Mouse (Mus musculus): ENCODE data around the gene Eci3. TPM values are rescaled to one million over a fixed set of nuclear protein-coding genes. Genes with fewer than 3 reads are reported as not detected.
"Not testable (repeated sequence)": the region's sequence is repeated elsewhere in the genome, so short reads cannot be mapped to it uniquely, and the experiment has no call there.

The Eci3 gene
- 0.31 and 0.47 TPM in 2 replicates for polyA plus RNA-seq (2015; fragmentation: Nextera tagmentation; extraction: Ambion mirVana)

DNA sequence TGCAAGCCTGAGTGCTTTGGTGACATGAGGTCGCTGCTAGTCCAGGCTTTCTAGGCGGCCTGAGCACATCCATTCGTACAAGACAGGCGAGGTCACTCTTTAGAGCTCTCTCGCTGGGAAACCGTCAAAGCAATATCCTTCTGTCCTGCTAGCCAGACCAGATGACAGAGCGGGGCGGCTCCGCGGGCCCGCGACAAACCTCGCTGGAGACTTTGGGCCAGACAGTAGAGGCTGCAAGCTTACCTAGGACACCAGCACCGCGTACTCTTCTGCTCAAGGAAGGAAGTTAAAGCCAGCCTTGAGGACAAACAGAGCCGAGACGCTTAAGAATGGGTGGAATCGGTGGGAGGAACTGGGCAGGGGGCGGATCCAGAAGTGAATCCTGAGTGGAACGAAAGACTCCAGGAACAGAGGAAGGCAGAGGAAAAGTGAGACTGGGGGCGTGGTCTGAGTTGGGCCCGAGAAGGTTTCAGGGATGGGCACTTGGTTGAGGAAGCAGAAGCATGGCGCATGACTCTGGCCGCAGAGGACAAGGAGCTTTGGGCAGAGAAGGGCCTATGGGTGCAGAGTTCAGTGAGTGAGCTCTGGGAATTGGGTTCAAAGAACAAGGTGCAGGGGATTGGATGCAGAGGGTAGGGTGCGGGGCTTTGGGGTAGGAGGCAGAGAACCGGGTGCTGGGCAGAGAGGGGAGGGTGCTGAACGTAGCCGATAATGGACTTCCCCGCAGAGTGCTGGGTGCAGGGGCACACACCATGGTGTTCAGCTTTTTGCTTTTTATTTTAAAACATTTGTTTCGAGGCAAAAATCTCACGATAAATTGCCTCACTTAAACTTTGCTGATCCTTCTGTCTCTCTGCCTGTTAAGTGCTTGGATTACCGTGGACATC lies at the start of gene Eci3:
Gene Eci3 (minus strand): TSS at position 300 of the 887 bp plus-strand sequence.
- Histone ChIP-seq H3K36me3 (no peaks in the 10 kb centered on the region), H3K9ac (replicated peaks) (peak within 1 kb of the TSS; percentile 52; the same call in 1 of the 2 replicates), H3K9me3 (no peaks in the 10 kb centered on the region), H3K27me3 (peaks cover 31% of the 10 kb centered on the region), H3K4me3 (replicated peaks) (peak within 1 kb of the TSS; percentile 43), H3K4me2 (replicated peaks) (peak within 1 kb of the TSS; percentile 71), H3K4me1 (replicated peaks) (peaks cover 15% of the 10 kb centered on the region), H3K27ac (no peak within 1 kb of the TSS)
- ATAC-seq: peak; percentile 84
- 2% methylated on average over 32 of the region's 32 CpGs for WGBS

DNA sequence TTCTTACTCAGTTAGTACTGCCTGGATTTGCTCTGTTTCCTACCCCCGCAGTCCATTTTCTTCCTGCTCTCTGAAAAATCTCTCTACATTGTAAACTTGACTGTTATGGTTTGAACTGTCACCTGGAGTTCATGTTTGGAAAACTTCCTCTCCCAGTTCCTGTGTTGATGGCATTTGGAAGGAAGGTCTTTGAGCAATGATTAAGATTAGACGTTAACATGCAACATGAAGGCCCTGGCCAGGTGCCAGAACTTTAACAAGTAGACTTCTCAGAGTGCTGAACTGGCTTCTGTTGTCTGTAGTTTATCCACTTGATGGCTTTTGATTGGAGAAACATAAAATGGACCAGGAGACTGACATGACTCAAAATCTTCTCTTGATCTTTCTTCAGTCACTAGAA lies 32.3 kb upstream of the Eci3 start:
- 94% methylated on average over 2 of the region's 2 CpGs for WGBS
- no peaks in the 10 kb centered on the region for H3K9me3 ChIP-seq
- no peak overlapping the region for H3K9ac ChIP-seq (replicated peaks)
- H3K4me1 ChIP-seq (replicated peaks): peaks cover 16% of the 10 kb centered on the region
- ATAC-seq: no peak
- H3K36me3 ChIP-seq: no peaks in the 10 kb centered on the region
- no peak overlapping the region for H3K4me2 ChIP-seq (replicated peaks)
- H3K27ac ChIP-seq: no peak overlapping the region
- H3K4me3 ChIP-seq (replicated peaks): no peak overlapping the region
- H3K27me3 ChIP-seq: no peaks in the 10 kb centered on the region

DNA sequence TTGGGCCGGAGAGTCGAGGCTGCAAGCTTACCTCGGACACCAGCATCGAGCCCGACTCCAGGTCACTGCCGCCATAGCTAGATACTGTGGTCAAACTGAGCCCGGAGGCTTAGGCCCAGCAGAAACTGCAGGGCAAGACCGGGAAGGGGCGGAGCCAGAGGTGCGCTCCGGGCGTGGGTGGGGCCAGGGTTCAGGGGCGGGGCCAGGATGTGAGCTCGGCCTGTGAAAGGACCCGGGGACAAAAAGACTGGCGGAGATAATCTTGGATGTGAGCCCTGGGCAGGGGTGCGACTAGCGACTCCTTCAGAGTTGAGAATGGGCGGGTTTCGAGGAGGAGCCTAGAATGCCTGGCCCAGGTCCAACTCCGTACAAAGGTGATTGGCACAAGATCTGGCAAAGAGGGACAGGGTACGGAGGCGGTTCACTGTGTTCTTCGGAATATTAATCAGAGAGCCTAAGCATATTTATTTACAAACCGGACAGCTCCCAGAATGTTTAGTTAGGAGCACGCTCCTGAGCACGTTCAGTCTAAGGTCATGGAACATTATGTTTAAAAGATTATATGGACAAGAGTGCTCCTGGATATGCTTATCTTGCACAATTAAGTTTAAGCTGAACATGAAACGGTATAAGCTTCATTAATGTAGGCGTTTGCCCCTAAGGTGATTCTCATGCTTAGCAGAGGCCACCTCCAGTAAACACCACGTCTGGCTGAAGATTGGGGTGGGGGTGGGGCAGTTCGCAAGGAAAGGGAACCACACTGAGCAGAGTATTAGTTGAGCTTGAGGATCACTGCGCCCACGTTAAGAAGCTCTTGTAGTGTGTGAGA lies 30.6 kb upstream of the Eci3 start:
- peak overlapping the region; percentile 75 for H3K9ac ChIP-seq (replicated peaks)
- peak; percentile 97 for ATAC-seq
- no peaks in the 10 kb centered on the region for H3K9me3 ChIP-seq
- peak overlapping the region; percentile 75 for H3K27ac ChIP-seq
- peaks cover 16% of the 10 kb centered on the region for H3K4me1 ChIP-seq (replicated peaks)
- H3K36me3 ChIP-seq: peaks cover 9% of the 10 kb centered on the region
- no peaks in the 10 kb centered on the region for H3K27me3 ChIP-seq
- peak overlapping the region; percentile 55 for H3K4me3 ChIP-seq (replicated peaks)
- under 1% methylated on average over 33 of the region's 33 CpGs for WGBS
- H3K4me2 ChIP-seq (replicated peaks): peak overlapping the region; percentile 65

DNA sequence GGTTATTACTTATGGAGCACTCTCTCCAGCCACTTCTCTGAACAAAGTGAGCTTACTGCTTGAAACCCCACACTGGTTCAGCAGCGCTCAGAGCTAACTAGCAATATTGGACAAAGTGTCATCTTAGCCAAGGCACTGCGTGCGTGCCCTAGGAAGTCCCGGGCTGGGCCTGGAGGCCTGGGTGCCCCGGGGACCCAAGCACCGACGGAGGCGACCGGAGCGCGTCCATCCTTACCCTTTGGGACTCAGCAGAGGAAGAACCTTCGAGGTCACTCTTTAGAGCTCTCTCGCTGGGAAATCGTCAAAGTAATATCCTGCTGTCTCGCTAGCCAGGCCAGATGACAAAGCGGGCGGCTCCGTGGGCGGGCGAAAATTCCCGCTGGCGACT lies 30.0 kb upstream of the Eci3 start:
- H3K27me3 ChIP-seq: no peaks in the 10 kb centered on the region
- H3K9ac ChIP-seq (replicated peaks): peak overlapping the region; percentile 75
- H3K4me3 ChIP-seq (replicated peaks): peak overlapping the region; percentile 55
- H3K36me3 ChIP-seq: peaks cover 15% of the 10 kb centered on the region
- ATAC-seq: peak; percentile 69
- H3K4me1 ChIP-seq (replicated peaks): peaks cover 16% of the 10 kb centered on the region
- no peaks in the 10 kb centered on the region for H3K9me3 ChIP-seq
- peak overlapping the region; percentile 65 for H3K4me2 ChIP-seq (replicated peaks)
- WGBS: 2% methylated on average over 22 of the region's 22 CpGs
- H3K27ac ChIP-seq: peak overlapping the region; percentile 75

DNA sequence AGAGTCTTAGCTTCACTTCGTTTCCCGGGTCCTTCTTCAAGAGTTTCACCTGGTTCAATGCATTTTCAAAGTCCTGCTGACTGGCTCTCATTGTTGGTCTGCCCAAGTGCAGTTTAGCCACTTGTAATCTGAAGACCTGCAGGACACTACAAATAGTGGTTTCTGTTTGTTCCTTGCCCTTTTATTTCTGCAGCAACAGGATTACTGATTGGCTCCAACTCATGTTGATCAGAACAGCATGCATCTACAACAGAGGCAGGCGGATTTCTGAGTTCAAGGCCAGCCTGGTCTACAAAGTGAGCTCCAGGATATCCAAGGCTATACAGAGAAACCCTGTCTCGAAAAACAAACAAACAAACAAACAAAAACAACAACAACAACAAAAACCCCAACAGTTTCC lies 29.5 kb upstream of the Eci3 start:
- H3K36me3 ChIP-seq: peaks cover 20% of the 10 kb centered on the region
- H3K9ac ChIP-seq (replicated peaks): peak overlapping the region; percentile 75
- peaks cover 16% of the 10 kb centered on the region for H3K4me1 ChIP-seq (replicated peaks)
- no peaks in the 10 kb centered on the region for H3K9me3 ChIP-seq
- H3K4me3 ChIP-seq (replicated peaks): peak overlapping the region; percentile 55
- no peak overlapping the region; the same call in 1 of the 2 replicates for H3K27ac ChIP-seq
- H3K4me2 ChIP-seq (replicated peaks): peak overlapping the region; percentile 65
- WGBS: 75% methylated on average over 4 of the region's 4 CpGs
- H3K27me3 ChIP-seq: no peaks in the 10 kb centered on the region
- no peak for ATAC-seq

DNA sequence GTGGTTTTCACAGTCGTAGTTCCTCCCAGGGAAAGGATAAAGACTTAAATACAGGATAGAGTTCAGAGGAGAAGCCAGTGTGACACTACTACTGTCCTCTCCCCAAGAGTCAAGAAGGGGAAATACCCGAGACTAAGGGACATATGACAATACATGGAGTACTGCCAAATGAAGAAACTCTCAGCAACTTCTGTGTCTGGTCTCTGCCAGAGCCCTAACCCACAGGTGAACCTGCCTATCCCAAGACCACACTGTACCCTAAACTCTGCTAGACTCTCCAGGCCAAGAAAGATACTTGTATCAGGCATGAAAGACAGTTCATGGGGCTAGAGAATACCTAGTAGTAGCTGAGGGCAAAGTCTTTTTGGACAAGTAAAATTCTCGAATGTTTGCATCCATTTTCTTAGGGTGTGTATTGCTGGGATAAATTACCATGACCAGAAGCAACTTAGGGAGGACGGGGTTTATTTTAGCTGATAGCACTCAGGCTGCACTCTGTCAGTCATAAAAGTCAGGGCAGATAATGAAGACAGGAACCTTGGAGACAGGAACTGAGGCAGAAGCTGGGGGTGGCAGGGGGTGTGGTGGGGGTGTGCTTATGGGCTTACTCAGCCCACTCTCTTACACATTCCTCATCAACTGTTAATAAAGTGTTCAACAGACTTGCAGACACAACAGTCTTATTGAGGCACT lies 28.1 kb upstream of the Eci3 start:
- no peak for ATAC-seq
- 72% methylated on average over 4 of the region's 4 CpGs for WGBS
- no peaks in the 10 kb centered on the region for H3K27me3 ChIP-seq
- H3K4me3 ChIP-seq (replicated peaks): no peak overlapping the region
- H3K9me3 ChIP-seq: no peaks in the 10 kb centered on the region
- H3K4me2 ChIP-seq (replicated peaks): no peak overlapping the region
- no peak overlapping the region for H3K27ac ChIP-seq
- H3K4me1 ChIP-seq (replicated peaks): peaks cover 16% of the 10 kb centered on the region
- H3K9ac ChIP-seq (replicated peaks): no peak overlapping the region
- peaks cover 33% of the 10 kb centered on the region for H3K36me3 ChIP-seq

DNA sequence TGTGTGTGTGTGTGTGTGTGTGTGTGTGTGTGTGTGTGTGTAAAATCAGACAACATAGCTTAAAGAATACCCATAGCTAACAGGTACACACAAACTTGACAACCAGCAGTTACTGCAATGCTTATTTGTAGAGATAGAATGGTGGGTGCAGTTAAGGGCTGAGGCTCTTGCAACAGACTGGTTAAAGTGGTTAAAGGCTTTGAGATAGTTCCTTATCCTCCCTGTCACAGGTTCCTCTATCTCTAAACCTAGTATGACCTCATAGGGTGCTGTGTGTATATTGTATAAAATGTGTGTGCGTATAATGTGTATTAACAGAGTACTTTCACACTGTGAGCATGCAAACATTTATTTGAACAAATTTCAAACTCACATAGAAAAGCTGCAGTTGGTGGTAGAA lies 19.9 kb upstream of the Eci3 start:
- H3K9me3 ChIP-seq; H3K27me3 ChIP-seq; H3K9ac ChIP-seq (replicated peaks); H3K4me1 ChIP-seq (replicated peaks); ATAC-seq; H3K27ac ChIP-seq; H3K4me2 ChIP-seq (replicated peaks); H3K4me3 ChIP-seq (replicated peaks): not testable (repeated sequence)
- 100% methylated on average over 1 of the region's 1 CpGs for WGBS
- H3K36me3 ChIP-seq: peaks cover 80% of the 10 kb centered on the region

DNA sequence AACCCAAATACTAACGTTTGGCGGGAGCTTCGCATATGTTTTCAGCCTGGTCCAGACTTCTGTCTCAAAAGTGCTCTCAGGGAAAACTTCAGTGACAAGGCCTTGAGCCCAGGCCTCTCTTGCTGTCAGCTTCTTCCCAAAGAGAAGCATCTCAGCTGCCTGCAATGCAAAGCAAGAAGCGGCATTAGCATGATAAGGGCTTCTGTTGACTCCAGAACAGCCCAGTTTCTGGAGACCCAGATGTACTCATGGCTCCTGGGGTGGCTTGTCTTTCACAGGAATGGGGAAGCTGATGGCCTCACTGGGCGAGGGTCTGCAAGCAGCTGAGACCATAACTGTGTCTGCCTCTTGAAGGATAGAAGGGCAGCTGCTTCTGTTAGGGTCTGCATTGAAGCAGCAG lies 15.0 kb upstream of the Eci3 start:
- H3K9ac ChIP-seq (replicated peaks); H3K27me3 ChIP-seq; H3K4me2 ChIP-seq (replicated peaks); H3K4me1 ChIP-seq (replicated peaks); ATAC-seq; H3K27ac ChIP-seq; H3K9me3 ChIP-seq; H3K4me3 ChIP-seq (replicated peaks): not testable (repeated sequence)
- peaks cover 65% of the 10 kb centered on the region for H3K36me3 ChIP-seq
- 72% methylated on average over 5 of the region's 5 CpGs for WGBS

DNA sequence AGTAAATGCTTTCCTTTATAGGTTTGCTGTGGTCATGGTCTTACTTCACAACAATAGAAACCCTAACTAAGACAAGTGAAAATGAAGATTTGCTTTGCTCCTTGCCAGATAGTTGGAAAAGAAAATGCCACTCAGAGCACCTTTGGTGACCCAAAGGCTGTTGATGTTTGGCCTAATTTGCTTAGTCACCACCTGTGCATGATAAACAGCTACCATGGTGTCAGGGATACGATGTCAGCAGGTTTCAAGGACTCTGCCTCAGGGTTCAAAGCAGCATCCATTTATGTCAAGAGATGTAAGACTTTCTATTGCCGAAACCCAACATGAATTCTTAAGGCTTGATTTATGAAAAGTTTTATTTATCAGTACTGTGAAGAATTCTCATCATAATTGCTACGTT lies 13.8 kb upstream of the Eci3 start:
- H3K4me3 ChIP-seq (replicated peaks): no peak overlapping the region
- no peak overlapping the region for H3K4me2 ChIP-seq (replicated peaks)
- no peak for ATAC-seq
- H3K9me3 ChIP-seq: no peaks in the 10 kb centered on the region
- no peak overlapping the region for H3K27ac ChIP-seq
- H3K9ac ChIP-seq (replicated peaks): no peak overlapping the region
- no peaks in the 10 kb centered on the region for H3K27me3 ChIP-seq
- H3K4me1 ChIP-seq (replicated peaks): no peaks in the 10 kb centered on the region
- 98% methylated on average over 3 of the region's 3 CpGs for WGBS
- H3K36me3 ChIP-seq: peaks cover 61% of the 10 kb centered on the region

DNA sequence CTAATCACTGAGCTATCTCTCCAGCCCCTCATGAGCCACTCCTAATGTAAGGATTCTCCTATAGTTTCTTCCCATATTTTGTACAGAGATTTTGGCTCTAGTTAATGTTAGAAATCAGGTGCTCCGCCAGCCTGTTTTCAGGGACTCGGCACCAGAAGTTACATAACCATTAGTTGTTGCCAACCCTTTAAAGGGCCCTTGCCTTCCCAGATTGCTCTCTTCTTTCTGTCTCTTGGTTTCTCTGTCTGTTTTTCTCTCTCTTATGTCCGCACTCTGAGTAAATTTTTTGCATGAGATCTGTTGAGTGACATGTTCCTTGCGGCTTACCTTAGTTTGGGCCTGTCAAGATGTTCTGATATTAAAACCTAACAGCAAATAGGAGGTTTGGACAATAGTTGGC lies 12.5 kb upstream of the Eci3 start:
- Histone ChIP-seq H3K27me3 (no peaks in the 10 kb centered on the region), H3K4me3 (replicated peaks) (no peak overlapping the region), H3K27ac (no peak overlapping the region), H3K4me1 (replicated peaks) (no peaks in the 10 kb centered on the region), H3K36me3 (peaks cover 50% of the 10 kb centered on the region), H3K4me2 (replicated peaks) (no peak overlapping the region), H3K9me3 (no peaks in the 10 kb centered on the region), H3K9ac (replicated peaks) (no peak overlapping the region)
- WGBS: 94% methylated on average over 4 of the region's 4 CpGs
- ATAC-seq: no peak

DNA sequence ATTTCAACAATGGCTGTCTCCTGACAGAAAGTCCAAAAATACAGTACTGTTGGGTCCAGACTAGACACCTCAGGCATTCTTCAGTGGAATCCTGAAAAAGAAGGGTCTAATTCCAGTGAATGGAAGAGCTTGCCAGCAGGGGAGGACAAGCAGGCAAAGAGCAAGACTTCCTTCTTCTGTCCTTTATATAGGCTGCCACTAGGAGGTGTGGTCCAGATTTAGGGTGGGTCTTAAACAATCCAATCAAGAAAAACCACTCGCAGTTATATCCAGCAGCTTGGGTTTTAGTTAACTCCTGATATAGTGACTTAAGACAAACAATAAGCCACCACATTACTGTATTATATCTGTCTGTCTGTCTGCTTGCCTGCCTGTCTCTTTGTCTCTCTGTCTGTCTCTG lies 10.2 kb upstream of the Eci3 start:
- WGBS: 53% methylated on average over 1 of the region's 1 CpGs
- H3K9ac ChIP-seq (replicated peaks): no peak overlapping the region
- H3K9me3 ChIP-seq: no peaks in the 10 kb centered on the region
- H3K36me3 ChIP-seq: peaks cover 28% of the 10 kb centered on the region
- H3K4me2 ChIP-seq (replicated peaks): no peak overlapping the region
- H3K27ac ChIP-seq: no peak overlapping the region
- H3K27me3 ChIP-seq: no peaks in the 10 kb centered on the region
- ATAC-seq: no peak
- H3K4me1 ChIP-seq (replicated peaks): no peaks in the 10 kb centered on the region
- H3K4me3 ChIP-seq (replicated peaks): no peak overlapping the region

DNA sequence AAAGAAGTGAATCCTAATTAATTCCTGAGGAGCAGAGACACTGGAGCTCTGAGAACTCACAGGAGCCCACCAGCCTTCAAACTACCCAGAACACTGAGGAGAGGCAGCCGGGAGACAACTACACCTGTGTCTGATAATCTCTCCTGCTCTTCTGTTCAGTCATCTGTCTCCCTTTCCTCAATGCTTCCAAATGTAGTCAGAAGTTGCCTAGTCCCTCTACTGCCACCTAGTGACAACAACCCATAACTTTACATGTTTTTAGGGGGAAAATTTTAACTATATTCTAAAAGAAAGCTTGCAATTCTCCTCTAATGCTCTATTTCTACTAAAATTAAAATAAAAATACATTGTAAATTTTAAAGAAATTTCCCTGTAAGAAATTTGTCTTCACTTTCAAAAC lies 9.5 kb upstream of the Eci3 start:
- Histone ChIP-seq H3K27ac (no peak overlapping the region), H3K4me1 (replicated peaks) (no peaks in the 10 kb centered on the region), H3K9ac (replicated peaks) (no peak overlapping the region), H3K4me3 (replicated peaks) (no peak overlapping the region), H3K9me3 (no peaks in the 10 kb centered on the region), H3K4me2 (replicated peaks) (no peak overlapping the region), H3K27me3 (no peaks in the 10 kb centered on the region), H3K36me3 (peaks cover 22% of the 10 kb centered on the region)
- no peak for ATAC-seq
- WGBS: 29% methylated on average over 1 of the region's 1 CpGs

All from midbrain, embryonic 13.5 days (tissue).